Mouse (Mus musculus): ENCODE measurements around the gene Myo18b.

- TF ChIP-seq CTCF (IDR thresholded peaks at IDR 0.05; ENCODE audit: control insufficient read depth, insufficient read depth, insufficient read length) = no peak
- TF ChIP-seq MAX (IDR thresholded peaks at IDR 0.05) = no peak
- no peak for TF ChIP-seq USF1 (IDR thresholded peaks at IDR 0.05; ENCODE audit: low read depth)
- TF ChIP-seq CEBPB (IDR thresholded peaks at IDR 0.05; ENCODE audit: low read depth) = no peak
- no peak for TF ChIP-seq MYOG (IDR thresholded peaks at IDR 0.05; ENCODE audit: control insufficient read depth, extremely low read depth, insufficient read length)
- TF ChIP-seq MYOD1 (IDR thresholded peaks at IDR 0.05; ENCODE audit: control insufficient read depth, insufficient read length, low read depth) = no peak
- no peak for TF ChIP-seq FOSL1 (IDR thresholded peaks at IDR 0.05; ENCODE audit: insufficient read depth, low read length, poor library complexity, severe bottlenecking)
Observed at GRCm38 (mm10) chr5:112645535-112645934, 250.6 kb downstream of the Myo18b start.
